ENCODE assay signal across 23 mouse cellular contexts in the genomic region with DNA sequence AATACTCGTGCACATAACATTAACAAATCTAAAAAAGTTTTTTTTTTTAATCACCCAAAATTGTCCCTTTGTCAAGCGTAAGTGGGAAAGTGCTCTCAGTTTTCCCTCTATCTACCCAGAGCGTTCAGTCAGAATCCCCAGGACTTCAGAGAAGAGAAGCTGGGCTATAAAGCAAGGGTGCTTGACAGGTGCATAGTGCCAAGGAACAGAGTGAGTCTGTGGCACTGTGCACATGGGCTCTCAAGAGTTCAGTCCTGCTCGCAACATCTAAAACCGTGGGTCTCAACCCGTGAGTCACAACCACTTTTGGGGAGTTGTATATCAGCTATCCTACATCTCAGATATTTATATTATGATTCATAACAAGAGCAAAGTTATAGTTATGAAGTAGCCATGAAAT. TPM values are rescaled to one million over a fixed set of nuclear protein-coding genes. Genes with fewer than 3 reads are reported as not detected.
A peak's percentile ranks its signal among the peaks of the same experiment; 100 is the strongest.
DNase-seq lines count a peak whose midpoint lies in the region; ATAC-seq and TF ChIP-seq lines count a peak whose summit lies in the region.
"Had no signal": no experiment of that assay in that cellular context is flagged by ENCODE, and none has a peak within 500 bp of the region (broad histone marks: within the 10 kb centered on the region; RNA-seq: fewer than 3 reads in every experiment).

No protein-coding gene starts in this region.

- 91% methylated on average over 6 of the region's 6 CpGs for WGBS in heart, adult 2 months

- DNase-seq in heart, adult 11 months: peak; percentile 50
- no peak for DNase-seq in heart, adult 18-20 months
- peak; percentile 39 for DNase-seq in NIH3T3 (ENCODE audit: low read depth)
- DNase-seq in heart, adult 2 months: no peak
- DNase-seq: adrenal gland, adult 2 months; adrenal gland, postnatal 10 days; adrenal gland, postnatal 25 days; cerebellum, adult 11 months; cerebellum, adult 18-20 months; cerebellum, adult 8-10 months; cerebellum, adult 9-11 months; cerebellum, postnatal 36 days; embryo, embryonic 11 days had no signal

- H3K79me2 ChIP-seq in heart, adult 2 months (replicated peaks; ENCODE audit: control insufficient read depth, insufficient read depth, low read length): no peaks in the 10 kb centered on the region

- no peak for TF ChIP-seq POLR2A in heart, adult 2 months (IDR thresholded peaks at IDR 0.05; ENCODE audit: insufficient read depth, low read depth, low read length)

- no peak overlapping the region for H3K9ac ChIP-seq in heart, adult 2 months (ENCODE audit: low read depth, low read length)
- H3K9ac ChIP-seq: embryonic facial prominence, embryonic 13.5 days; embryonic facial prominence, embryonic 15.5 days; forebrain, embryonic 12.5 days had no signal

- TF ChIP-seq EP300 in heart, adult 2 months (IDR thresholded peaks at IDR 0.05; ENCODE audit: insufficient read depth, low read depth, low read length): no peak

- H3K27ac ChIP-seq in heart, adult 2 months: no peak overlapping the region
- H3K27ac ChIP-seq: embryonic facial prominence, embryonic 13.5 days; embryonic facial prominence, embryonic 15.5 days; forebrain, embryonic 10.5 days; forebrain, embryonic 12.5 days had no signal

- no peaks in the 10 kb centered on the region for H3K36me3 ChIP-seq in heart, adult 2 months (ENCODE audit: control insufficient read depth, insufficient read depth, low read length)
- H3K36me3 ChIP-seq: forebrain, embryonic 12.5 days; G1E had no signal

- intact Hi-C loops in heart, adult 2 months (cut with DNase I): no loop called here

- no peaks in the 10 kb centered on the region for H3K27me3 ChIP-seq in heart, adult 2 months (ENCODE audit: control insufficient read depth, insufficient read depth, low read length)
- H3K27me3 ChIP-seq: CH12.LX; embryonic facial prominence, embryonic 13.5 days; embryonic facial prominence, embryonic 15.5 days; forebrain, embryonic 12.5 days had no signal

- no peak for ATAC-seq in granulocyte monocyte progenitor cell, adult 5-6 weeks (replicated peaks; ENCODE audit: poor library complexity, severe bottlenecking)
- ATAC-seq: CD4-positive, CD25-positive, alpha-beta regulatory T cell, adult 4 months; forebrain, embryonic 14.5 days had no signal

- no peaks in the 10 kb centered on the region for H3K4me1 ChIP-seq in heart, adult 2 months (ENCODE audit: control insufficient read depth, insufficient read depth, low read length)
- H3K4me1 ChIP-seq: embryonic facial prominence, embryonic 13.5 days; embryonic facial prominence, embryonic 15.5 days; forebrain, embryonic 10.5 days; forebrain, embryonic 12.5 days had no signal

- no peak for TF ChIP-seq CTCF in heart, adult 2 months (IDR thresholded peaks at IDR 0.05)

- H3K4me3 ChIP-seq in heart, adult 2 months: no peak overlapping the region
- H3K4me3 ChIP-seq: embryonic facial prominence, embryonic 13.5 days; embryonic facial prominence, embryonic 15.5 days; erythroblast, embryonic 14.5 days; forebrain, embryonic 10.5 days; forebrain, embryonic 12.5 days had no signal

RNA-seq across cellular contexts. Expression of gene Tmem87b, which starts 47.4 kb away (rescaled TPM):
- total RNA-seq in heart, adult 18-20 months (2021): 10 to 100 TPM; 20.4 to 21.8 TPM
- total RNA-seq in granulocyte monocyte progenitor cell, adult 5-6 weeks (2014; fragmentation: Nextera tagmentation): 11.7 and 18.5 TPM in 2 replicates
- total RNA-seq in granulocyte monocyte progenitor cell, adult 5-6 weeks (2017): 17.7 and 20.8 TPM in 2 replicates
- total RNA-seq in heart, adult 2 months (2021): 10 to 100 TPM; 20.8 to 21.6 TPM
- polyA plus RNA-seq in heart, adult 2 months (2012; rRNA removed): 9.5 and 19.5 TPM in 2 replicates

Comparison
In these comparisons a context has a peak if more than half of its experiments do, and no peak if none do; other contexts are left out.
1. DNase-seq: peak in heart, adult 11 months (single experiment) and NIH3T3 (single experiment); none in heart, adult 18-20 months (0 of 2) and heart, adult 2 months (0 of 2).